Mouse (Mus musculus) olfactory bulb, adult 2 months (tissue): ENCODE results near the gene Selenom.

ENCODE experiments used
- CTCF ChIP-seq: fragments of 200-500 bp; IDR thresholded peaks from 2 replicates; pipeline ENCODE4 v1.5.1; 2012; ENCODE audit warnings: low read depth, mild to moderate bottlenecking, low read length, moderate library complexity; ENCODE audit not compliant: insufficient read depth
- POLR2A ChIP-seq: fragments of 200-500 bp; IDR thresholded peaks from 2 replicates; pipeline ENCODE4 v1.6.1; 2012; ENCODE audit warnings: mild to moderate bottlenecking, low read depth, low read length, moderate library complexity; ENCODE audit not compliant: insufficient read depth

DNA sequence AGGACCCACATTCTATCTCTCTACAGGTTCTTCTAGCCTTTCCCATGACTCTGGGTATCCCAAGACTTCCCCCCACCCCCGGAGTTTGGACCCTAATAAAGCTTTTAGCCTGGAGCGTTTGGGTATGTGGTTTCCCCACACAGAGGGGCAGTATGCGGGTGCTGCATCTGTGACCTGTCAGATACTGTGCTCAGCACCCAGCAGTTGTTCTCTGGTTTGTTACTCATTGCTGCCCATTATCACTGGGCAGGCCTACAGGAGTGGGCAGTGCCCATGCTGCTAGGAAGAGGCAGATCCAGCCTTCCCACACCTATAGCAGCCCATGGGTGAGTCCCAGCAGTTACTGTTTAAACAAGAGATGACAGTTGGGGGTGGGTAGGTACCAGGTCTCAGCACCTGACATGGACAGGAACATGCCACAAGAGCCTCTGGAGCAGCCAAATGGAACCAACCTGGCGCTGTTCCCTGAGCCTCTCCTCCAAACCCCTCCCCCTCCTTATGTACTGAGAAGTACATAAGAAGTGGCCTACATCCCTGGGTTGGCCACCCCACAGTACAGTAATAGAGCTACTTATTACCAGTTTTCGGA is 22.4 kb downstream of the Selenom start:
- no peak for TF ChIP-seq CTCF
- TF ChIP-seq POLR2A: no peak
